Mouse (Mus musculus) gastrocnemius, postnatal 36 days (tissue): ENCODE measurements around the gene Pkd1. TPM values are rescaled to one million over a fixed set of nuclear protein-coding genes. Genes with fewer than 3 reads are reported as not detected.

Experiments
- DNase-seq, 2 experiments: peaks; one replicate each; pipeline ENCODE4 v3.0.0; 2022
- intact Hi-C: fragments of 180-260 bp; cut with DNase I; formaldehyde crosslinking; loops from one replicate; pipeline ENCODE4 v1.15.1; 2025
- total RNA-seq, 2 experiments: library from RNA; stranded (reverse); gene quantifications; 2 replicates each; pipeline ENCODE4 v1.2.3; 2021

Pkd1 gene
- total RNA-seq, 2 experiments from 2014 or later, result 19.8 to 20.3 TPM

DNA sequence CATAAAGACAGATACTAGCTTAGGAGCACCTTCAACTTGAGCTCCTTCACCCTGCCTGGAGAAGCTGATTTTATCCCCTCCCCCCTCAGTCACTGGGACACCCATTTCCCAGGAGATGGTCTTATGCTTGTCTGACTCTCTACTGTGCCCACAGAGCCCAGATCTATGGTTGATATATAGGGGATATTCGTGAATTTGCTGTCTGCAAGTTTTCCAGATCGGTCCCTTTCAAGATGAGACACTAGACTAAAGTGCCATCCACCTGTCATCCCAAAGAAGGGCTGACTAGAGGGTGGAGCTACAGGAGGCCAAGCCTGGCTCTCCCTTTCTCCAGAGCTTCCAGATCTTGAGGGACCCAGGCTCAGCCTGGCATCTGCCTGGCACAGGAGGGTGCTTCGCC, 18.6 kb upstream of the Pkd1 start:
- DNase-seq, result no peak
- intact Hi-C loops, result loop anchor here (5.0 kb wide), 2 partner anchors 96 to 126 kb away; partner anchors contain the start of gene Npw

- intact Hi-C loops, result loop anchor here (5.0 kb wide), 2 partner anchors 95 to 125 kb away; partner anchors contain the start of gene Npw
- no peak for DNase-seq
Measured at GRCm38 (mm10) chr17:24532045-24532444, 17.6 kb upstream of the Pkd1 start.

- intact Hi-C loops, result loop anchor here (5.0 kb wide), 2 partner anchors 94 to 124 kb away; partner anchors contain the start of gene Npw
Measured at GRCm38 (mm10) chr17:24533099-24533992, 16.3 kb upstream of the Pkd1 start.

DNA sequence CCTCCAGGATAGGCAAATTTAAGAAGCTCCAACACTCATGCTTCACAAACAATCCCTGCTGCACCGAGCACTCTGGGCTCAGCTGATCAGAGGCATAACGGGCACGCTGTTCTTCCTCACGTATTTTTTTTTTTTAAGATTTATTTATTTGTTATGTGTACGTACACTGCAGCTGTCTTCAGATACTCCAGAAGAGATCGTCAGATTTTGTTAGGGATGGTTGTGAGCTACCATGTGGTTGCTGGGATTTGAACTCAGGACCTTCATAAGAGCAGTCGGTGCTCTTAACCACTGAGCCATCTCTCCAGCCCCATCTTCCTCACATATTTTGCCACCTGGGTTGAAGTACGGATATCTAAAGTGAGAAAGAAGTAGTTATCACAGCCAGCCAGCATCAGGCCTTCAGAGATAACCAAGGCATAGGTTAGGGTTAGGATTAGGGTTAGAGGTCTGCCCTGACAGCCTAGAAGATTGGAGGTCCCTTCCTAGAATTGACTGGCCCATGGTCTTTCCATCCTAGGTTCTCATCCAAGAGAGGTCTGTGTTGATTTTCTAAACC, 15.4 kb upstream of the Pkd1 start, which contains the start of gene Rab26:
Gene Rab26, minus strand, starts transcription at position 51 of the 559 bp plus-strand sequence.
- intact Hi-C loops, result loop anchor here (5.0 kb wide), 2 partner anchors 93 to 123 kb away; partner anchors contain the start of gene Npw
- no peak for DNase-seq

More at GRCm38 (mm10) chr17:24533099-24533992, 16.3 kb upstream of the Pkd1 start:
- peak; percentile 75 to 82 for DNase-seq

GRCm38 (mm10) chr17:24535300-24535699, 14.3 kb upstream of the Pkd1 start:
- DNase-seq, result no peak
- intact Hi-C loops, result no loop called here

GRCm38 (mm10) chr17:24537536-24537935, 12.1 kb upstream of the Pkd1 start:
- intact Hi-C loops, result no loop called here
- no peak for DNase-seq

DNA sequence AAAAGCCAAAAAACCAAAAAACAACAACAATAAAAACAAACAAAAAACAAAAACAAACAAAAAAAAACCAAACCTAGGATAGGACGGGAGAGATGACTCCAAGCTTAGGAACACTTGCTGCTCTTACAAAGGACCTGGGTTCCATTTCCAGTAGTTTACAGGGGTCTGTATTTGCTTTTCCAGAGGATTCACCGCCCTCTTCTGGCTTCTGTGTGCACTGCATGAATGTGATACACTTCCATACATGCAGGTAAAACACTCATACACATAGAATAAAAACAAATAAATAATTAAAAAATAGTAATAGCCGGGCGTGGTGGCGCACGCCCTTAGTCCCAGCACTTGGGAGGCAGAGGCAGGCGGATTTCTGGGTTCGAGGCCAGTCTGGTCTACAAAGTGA, 10.7 kb upstream of the Pkd1 start:
- DNase-seq, result no peak
- intact Hi-C loops, result no loop called here

DNA sequence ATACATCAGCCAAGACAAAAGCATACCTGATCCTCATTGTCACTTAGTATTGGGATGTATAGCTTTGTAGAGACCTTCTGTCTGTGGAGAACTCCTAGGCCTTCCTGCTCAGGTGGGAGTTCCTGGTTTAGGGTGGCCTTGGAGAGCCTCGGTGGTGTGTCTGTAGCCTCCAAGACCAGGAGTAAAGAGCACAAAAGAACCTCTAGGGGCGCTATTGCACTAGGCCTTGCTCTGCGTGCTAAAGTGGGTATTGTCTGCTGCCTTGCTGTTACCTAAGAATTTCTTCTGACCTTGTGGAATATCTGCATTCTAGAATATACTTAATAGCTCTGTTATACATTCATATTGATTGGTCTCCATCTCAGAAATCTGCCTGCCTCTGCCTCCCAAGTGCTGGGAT, 9.3 kb upstream of the Pkd1 start:
- intact Hi-C loops, result no loop called here
- no peak for DNase-seq

DNA sequence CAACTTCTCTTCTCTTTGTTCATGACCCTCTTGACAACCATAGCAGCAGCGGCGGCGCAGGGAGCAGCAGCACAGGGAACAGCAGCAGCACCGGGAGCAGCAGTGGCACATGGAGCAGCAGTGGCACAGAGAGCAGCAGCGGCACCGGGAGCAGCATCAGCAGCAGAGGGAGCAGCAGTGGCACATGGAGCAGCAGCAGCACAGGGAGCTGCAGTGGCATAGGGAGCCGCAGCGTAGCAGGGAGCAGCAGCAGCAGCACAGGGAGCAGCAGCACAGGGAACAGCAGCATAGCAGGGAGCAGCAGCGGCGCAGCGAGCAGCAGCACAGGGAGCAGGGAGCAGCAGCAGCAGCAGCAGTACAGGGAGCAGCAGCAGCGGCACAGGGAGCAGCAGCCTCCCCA, 5.0 kb upstream of the Pkd1 start:
- intact Hi-C loops, result no loop called here

GRCm38 (mm10) chr17:24545247-24545646, 4.4 kb upstream of the Pkd1 start:
- DNase-seq, result no peak
- intact Hi-C loops, result no loop called here

More for the DNA sequence above, 5.0 kb upstream of the Pkd1 start:
- no peak for DNase-seq

DNA sequence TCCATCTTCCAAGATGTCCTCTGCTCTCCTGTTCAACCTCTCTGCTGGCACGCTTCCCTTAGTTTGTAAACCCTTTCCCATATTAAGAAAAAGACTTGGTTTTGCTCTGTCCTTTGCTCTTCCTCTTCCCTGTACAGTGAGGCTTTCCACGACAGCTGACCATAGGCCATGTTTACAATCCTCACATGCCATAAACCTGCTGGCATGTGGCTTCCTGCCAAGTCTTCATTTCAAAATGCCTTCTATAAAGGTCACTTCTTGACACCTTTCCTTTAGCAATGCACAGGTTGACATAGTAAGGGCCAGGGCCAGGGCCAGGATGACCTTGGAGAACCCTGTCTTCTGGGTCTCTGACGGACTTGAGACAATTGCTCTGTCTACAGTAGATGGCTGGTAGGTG, 3.4 kb upstream of the Pkd1 start:
- intact Hi-C loops, result no loop called here
- DNase-seq, result no peak

DNA sequence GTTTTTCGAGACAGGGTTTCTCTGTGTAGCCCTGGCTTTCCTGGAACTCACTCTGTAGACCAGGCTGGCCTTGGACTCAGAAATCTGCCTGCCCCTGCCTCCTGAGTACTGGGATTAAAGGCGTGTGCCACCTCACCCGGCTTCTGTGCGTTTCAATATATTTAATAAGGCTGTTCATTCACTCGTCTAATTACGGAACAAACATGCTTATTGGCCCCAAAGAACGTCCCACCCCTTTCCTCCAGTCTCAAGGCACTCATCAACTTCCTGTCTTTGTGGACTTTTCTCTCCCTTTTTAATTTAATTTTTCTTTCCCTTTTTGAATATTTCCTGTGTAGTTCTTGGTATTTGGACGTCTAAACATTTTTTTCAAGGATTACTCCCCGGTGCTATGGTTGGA, 1.2 kb upstream of the Pkd1 start:
- no peak for DNase-seq
- intact Hi-C loops, result no loop called here

GRCm38 (mm10) chr17:24548921-24549617, 565 bp upstream of the Pkd1 start:
- DNase-seq, result no peak

DNA sequence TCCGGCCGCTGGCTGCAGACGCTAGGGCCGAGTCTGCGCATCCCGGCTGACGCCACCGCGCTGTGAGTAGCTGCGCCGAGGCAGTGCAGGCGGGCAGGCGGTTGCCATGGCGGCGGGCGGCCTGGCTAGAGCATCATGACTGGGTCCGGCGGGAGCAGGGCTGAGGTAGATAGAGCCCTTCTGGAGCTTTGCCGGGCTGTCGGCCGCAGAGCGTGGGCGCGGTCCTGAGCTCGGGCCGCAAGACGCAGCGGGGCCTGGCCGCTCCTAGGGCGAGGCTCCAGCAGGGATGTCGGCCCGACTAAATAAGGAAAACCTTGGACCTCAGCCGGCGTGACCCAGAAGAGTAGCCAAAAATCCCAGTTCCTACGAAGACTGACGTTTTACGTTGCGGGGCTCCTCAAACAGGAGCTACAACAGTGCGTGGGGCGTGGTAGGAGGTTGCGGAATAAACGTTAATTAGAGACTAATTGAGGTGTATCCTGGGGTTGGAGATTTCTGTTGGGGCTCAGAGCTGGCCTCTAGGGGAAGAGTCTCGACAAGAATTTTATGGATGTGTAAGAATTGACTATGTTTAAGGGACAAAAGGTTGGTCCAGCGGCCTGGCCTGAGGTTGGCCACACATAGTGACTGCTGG, 899 bp downstream of the Pkd1 start:
- intact Hi-C loops, result no loop called here
- peak; percentile 73 to 80 for DNase-seq

More at GRCm38 (mm10) chr17:24548921-24549617, 565 bp upstream of the Pkd1 start:
- intact Hi-C loops, result no loop called here

DNA sequence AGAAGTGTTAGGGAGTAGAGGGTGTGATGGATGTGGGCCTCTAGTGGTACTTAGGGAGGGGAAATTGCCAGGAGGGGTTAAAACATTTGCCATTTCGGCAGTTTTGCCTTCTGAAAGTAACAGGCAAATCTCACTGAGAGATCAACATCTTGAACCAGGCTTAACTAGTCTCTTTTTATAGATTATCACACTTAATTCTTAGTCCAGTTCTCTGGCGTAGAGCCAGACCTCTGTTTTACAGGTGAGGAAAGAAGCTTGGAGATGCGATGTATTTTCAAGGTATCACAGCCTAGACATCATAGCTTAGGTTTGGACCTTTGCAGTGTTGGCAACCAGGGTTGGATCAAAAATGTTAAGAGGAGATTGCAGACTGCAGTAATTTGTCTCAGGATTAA, 1.4 kb downstream of the Pkd1 start:
- no peak for DNase-seq

DNA sequence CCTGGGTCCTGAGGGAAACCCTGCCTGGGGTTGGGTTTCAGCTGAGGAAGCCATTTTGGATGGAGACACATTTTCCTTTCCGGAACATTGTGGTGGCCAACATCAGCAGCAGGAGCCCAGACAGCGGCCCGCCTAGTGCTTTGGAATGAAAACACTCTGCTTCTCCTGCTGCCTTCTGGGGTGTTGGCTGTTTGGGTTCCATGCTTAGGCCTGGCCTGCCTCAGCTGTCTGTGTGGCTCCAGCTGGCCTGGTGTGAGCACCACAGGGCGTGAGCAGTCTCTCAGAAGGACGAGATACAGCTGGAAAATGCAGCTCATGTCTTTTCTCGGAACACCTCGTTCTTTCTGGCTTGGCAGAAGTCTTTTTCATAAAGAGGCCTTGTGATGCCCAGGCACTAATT, 7.5 kb downstream of the Pkd1 start:
- intact Hi-C loops, result no loop called here

More for the DNA sequence above, 1.4 kb downstream of the Pkd1 start:
- intact Hi-C loops, result no loop called here

GRCm38 (mm10) chr17:24558600-24559099, 9.0 kb downstream of the Pkd1 start:
- intact Hi-C loops, result no loop called here
- DNase-seq, result no peak

More for the DNA sequence above, 7.5 kb downstream of the Pkd1 start:
- peak; percentile 45 to 64 for DNase-seq

- DNase-seq, result peak; percentile 55 to 56
- intact Hi-C loops, result no loop called here
Measured at GRCm38 (mm10) chr17:24559146-24559545, 9.5 kb downstream of the Pkd1 start.

GRCm38 (mm10) chr17:24560301-24561028, 10.8 kb downstream of the Pkd1 start:
- intact Hi-C loops, result no loop called here
- no peak for DNase-seq
